Mouse (Mus musculus) CD4-positive naive resting alpha-beta T cell, adult 57 days (primary cell): ENCODE measurements around the gene Lpar1. TPM values are rescaled to one million over a fixed set of nuclear protein-coding genes. Genes with fewer than 3 reads are reported as not detected.

Experiments used
- total RNA-seq: library from RNA; stranded (reverse); gene quantifications from one replicate; pipeline ENCODE4 v1.2.4, GENCODE M21; 2023

Lpar1 gene
- not detected for total RNA-seq

GRCm38 (mm10) chr4:58553631-58554358, at the start of gene Lpar1:
Gene Lpar1, minus strand, starts transcription at chr4:58553898.

Other genes starting within 250 kb of the Lpar1 start
- gene Olfr267, start 233.8 kb upstream of the Lpar1 start, total RNA-seq = not detected